Mouse (Mus musculus): ENCODE data around the gene 4930535I16Rik.

DNA sequence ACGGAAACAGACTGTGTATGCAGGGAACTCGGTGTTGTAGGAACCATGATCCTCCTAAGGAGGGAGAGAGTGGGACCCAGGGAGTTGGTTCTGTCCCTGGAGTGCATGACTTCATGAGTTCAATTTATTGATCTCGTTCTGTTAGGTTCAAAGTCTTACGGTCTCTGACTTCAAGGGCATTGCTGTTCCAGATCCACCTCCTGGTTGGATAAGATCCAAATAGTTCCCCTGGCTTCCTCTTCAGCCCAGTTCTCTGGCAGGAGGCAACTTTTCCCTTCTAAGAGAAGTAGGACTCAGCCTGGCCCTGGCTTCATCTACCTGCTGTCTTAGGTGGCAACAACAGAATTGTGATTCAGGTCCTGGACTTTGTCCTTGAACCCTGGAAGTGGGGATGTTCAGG is 40.1 kb upstream of the 4930535I16Rik start:
- TF ChIP-seq USF1 (IDR thresholded peaks at IDR 0.05; ENCODE audit: low read depth) (no peak), POLR2A (IDR thresholded peaks at IDR 0.05; ENCODE audit: insufficient read length, low read depth) (no peak), POLR2AphosphoS2 (IDR thresholded peaks at IDR 0.05; ENCODE audit: insufficient read length, low read depth) (no peak), MAX (IDR thresholded peaks at IDR 0.05; ENCODE audit: low read depth) (no peak), CEBPB (IDR thresholded peaks at IDR 0.05; ENCODE audit: insufficient read depth, poor library complexity, severe bottlenecking) (no peak), MYOG (IDR thresholded peaks at IDR 0.05; ENCODE audit: control insufficient read depth in 1 of 3, insufficient read depth in 1 of 3, insufficient read length in 2 of 3, low read depth in 2 of 3) (no peak), E2F4 (IDR thresholded peaks at IDR 0.05; ENCODE audit: insufficient read depth) (no peak)

Measured in myocyte (in vitro differentiated cells).